Mouse (Mus musculus): Measurements from ENCODE around the gene Zc3hc1.

- no peak for TF ChIP-seq POLR2A (IDR thresholded peaks at IDR 0.05; ENCODE audit: control insufficient read depth, low read depth, low read length)
- no peak for TF ChIP-seq CTCF (IDR thresholded peaks at IDR 0.05; ENCODE audit: control insufficient read depth, insufficient read depth, insufficient replicate concordance, low read depth, low read length)
These were observed 1.2 kb upstream of the Zc3hc1 start for GRCm38 (mm10) chr6:30391996-30392395.

Measured in testis, adult 2 months (tissue).